Mouse (Mus musculus) retina, postnatal 7 days (tissue): ENCODE measurements around the gene Nat8f4.
"Not testable (repeated sequence)": the region's sequence is repeated elsewhere in the genome, so short reads cannot be mapped to it uniquely, and the experiment has no call there.

Source experiments
- DNase-seq: peaks from one replicate; pipeline ENCODE4 v3.0.0-alpha.2; 2012; ENCODE audit warnings: low read depth, low spot score

Gene Nat8f4

DNA sequence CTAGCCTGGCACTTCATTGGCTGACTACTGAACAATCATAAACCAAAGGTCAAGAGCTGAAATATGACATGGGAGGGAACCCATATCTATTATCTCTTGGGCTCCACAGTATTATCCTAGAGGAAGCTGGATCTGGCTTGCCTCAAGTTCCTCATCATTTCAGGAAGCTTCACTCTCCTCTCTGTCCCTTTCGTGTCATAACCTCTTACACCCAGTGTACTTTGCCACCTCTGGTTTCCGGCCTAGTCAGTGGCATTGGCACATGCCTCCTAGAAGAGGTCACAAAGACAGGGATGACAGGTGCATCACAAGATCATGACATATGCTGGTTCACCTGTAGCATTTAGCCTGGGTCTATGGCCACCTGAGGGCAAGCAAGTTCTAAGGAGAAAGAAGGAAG is 2.4 kb downstream of the Nat8f4 start:
- DNase-seq, result no peak

DNA sequence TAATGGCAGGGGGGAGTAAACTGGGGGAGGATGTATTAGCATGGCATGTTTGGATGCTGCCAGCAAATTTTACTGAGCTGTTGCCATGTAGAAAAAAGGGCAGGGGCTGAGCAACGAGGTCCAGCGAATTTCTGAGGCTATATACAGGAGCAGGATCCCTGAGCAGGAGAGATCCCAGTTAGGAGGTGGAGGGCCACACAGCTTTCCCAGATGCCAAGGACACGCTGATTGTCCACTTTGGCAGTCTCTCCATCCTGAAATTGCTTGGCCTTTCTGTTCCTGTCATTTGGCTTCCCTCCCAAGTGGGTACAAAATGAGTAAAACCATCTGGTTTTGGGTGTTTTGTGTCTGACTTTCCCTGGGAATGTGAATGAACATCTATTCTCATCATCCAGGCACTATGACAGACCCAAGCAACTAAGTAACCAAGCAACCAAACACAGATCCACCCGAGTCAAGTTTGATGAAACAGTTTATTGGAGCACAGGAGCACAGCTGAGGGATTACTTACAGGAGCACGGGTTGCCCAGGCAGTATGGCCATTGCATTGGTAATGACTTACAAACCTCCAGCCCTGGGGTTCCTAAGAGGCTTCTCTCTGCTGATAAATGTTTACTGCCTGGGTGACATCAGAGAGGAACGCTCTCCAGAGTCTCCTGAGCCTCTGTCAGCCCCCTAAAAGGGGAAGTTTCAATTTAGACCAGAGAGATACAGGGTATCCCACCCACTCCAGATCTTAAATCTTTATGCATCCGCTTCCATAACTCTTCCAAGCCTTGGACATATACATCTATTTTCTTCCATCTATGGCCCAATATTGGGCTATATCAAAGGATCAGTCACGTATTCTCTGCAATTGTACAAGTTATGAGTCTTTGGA is 5.8 kb downstream of the Nat8f4 start:
- DNase-seq, result not testable (repeated sequence)

DNA sequence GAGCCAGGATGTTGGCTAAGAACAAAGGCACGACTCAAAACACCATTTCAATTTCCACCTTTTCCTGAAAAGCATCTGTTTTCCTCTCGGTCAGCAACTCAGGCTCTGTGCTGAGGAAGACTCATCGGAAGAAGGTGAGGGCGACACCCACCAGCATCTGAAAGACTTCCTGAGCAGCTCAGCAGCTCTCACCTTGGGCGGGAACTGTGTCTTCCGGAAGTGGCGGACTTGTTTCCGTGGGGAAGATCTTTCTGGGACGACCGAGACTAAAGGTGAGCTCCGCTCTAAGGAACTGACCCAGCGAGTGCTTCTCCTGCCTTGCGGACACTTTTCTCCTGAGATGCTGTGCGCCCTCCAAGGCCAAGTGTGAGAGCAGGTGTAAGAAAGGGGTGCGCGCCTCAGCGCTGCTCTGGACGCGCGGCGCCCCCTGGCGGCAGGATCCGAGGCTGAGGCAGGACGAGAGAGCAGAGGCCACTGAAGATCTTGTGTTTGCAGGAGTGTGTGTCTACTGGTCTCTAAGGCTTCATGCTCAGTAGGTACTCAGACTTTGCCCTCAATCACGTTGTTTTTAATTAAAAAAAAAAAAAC is 9.5 kb downstream of the Nat8f4 start:
- DNase-seq, result not testable (repeated sequence)

DNA sequence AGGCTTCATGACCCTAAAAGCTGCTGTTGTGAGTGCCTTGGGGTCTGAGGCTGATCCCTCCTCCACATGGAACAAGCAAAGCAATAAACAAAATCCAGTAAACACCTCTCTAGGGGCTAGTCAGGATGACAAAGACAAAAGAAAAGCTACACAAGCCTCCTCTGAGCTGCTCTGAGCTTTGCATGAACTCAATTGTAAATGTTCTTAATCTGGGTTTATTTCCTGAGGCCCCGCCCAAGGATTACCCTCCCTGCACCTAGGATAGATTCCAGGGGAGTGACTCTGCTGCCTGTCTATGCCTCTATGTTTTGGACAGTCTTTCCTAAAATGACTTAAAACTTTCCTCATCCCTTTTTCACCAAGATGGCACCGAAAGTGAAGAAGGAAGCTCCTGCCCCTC is 15.7 kb downstream of the Nat8f4 start:
- no peak for DNase-seq

DNA sequence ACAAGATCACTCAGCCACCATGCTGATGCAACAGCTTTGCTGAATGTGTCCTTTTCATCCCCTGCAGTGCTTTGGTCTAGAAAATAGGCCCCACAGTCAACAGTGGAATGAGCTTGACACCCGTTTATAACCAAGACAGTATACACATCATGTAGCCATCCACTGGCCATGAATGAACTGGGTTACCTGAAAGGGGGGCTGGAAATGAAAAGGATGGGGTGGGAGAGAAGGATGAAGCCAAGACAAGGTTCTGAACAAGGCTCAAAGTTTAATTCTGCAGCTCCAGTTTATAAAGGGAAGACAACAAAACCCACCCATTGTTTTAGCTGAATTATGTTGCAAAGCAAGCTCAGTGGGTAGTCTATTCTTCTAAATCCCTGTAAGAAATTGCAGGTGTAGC is 20.4 kb downstream of the Nat8f4 start:
- no peak for DNase-seq

DNA sequence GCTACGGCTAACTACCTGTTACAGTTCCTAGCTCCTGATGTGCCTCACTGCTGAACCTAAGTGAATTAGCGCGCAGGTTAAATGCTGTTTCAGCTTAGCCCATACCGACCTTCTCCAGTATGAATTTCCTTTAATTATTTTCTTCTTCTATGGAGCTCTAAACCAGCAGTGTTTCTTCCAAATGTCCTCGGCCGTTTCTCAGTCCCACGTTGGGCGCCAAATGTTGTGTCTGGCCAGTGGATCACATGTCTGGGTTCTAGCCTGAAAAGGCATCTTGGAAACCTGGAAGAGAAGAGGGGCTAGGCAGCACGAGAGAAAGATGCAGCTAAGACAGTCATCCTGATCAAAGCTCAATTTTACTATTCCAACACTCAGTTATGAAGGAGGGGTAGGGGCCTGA is 21.4 kb downstream of the Nat8f4 start:
- DNase-seq, result not testable (repeated sequence)

DNA sequence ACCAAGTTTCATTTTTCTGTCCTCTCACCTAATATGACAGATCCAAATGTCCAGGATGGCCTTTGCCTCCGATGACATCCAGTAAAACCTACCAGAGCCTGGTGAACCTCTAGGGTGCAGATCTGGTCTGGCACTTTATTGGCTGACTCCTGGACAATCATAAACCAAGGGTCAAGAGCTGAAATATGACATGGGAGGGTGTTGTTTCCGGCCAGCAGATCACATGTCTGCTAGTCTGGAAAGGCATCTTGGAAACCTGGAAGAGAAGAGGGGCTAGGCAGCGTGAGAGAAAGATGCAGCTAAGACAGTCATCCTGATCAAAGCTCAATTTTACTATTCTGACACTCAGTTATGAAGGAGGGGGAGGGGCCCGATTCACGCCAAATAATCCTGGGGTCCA is 35.7 kb downstream of the Nat8f4 start, which contains the start of gene Nat8f2:
Gene Nat8f2 (minus strand): TSS at position 153 of the 400 bp plus-strand sequence.
- DNase-seq, result not testable (repeated sequence)

DNA sequence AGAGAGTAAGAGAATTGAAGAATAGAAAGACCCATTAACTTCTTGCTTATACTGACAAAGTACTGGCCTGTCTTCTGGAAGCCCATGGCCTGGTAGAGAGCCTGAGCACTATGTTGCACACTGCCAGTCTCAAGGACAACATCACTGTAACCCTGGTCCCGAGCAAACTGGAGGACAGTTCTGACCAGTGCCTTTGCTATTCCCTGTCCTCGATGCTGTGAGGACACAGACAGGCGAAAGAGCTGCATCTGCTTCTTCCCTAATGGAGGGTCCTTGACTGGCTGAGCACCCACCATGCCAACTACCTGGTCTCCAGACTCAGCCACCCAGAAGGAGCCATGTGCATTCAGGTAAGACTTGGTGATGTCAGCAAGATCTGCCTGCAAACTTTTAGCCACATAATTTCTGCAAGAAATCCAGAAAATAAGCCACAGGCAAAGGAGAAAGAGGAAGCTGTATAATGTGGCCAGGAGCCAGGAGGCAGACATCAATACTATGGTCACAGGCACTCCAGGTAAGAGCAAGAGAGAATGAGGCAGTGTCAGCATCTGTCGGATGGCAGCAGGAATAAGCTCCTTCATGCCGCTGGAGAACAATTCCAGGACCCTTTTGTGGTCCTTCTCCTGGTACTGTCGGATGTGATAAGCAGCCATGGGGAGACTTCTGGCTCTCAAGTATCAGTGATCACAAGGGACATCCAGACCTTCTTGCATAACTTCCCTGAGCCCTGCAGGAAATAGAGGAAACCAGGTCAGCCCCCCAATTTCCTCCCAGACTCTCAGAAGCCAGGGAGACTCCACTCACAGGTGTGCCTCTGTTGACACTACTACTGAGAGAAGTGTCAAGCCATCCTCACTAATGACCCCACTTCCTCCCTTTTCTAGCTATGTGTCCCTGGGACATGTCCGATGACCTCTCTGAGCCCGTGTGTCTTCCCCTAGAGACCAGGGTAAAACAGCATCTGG is 36.7 kb downstream of the Nat8f4 start:
- DNase-seq, result no peak

DNA sequence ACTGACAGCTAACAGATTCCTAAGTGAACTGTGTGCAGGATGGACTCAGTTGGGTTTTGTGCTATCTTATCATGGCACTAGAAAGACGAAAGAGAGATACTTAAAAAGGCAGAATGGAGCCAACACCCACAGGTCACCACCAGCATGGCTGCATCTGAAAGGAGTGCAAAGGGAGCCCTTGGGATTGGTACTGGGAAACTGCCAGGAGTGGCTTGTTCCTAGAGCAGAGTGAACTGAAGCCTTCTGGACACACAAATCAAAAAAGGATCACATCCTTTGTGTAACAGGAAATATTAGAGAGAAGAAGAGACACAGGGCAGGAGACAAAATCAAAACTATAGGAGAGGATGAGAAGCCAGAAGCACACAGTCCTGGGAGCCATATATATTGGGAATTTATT is 37.7 kb downstream of the Nat8f4 start:
- DNase-seq, result not testable (repeated sequence)

DNA sequence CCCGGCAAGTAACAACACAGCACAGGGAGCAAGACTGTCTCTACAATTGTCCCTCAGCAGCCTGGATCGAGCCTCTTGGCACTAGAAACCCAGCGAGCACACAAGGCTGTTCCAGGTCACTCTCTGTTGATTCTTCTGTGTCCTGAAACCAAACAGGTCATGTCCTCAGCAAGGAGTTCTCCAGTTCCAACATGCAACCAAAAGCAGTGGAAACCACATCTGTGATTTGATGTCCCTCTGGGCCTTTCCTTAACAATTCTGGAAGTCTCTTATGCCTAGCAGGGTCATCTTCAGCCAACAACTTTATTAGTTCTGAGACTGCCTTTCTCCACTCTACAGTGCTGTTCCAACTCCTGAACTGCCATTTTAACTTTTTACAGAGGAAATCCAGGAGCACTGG is 38.5 kb downstream of the Nat8f4 start:
- DNase-seq, result not testable (repeated sequence)

DNA sequence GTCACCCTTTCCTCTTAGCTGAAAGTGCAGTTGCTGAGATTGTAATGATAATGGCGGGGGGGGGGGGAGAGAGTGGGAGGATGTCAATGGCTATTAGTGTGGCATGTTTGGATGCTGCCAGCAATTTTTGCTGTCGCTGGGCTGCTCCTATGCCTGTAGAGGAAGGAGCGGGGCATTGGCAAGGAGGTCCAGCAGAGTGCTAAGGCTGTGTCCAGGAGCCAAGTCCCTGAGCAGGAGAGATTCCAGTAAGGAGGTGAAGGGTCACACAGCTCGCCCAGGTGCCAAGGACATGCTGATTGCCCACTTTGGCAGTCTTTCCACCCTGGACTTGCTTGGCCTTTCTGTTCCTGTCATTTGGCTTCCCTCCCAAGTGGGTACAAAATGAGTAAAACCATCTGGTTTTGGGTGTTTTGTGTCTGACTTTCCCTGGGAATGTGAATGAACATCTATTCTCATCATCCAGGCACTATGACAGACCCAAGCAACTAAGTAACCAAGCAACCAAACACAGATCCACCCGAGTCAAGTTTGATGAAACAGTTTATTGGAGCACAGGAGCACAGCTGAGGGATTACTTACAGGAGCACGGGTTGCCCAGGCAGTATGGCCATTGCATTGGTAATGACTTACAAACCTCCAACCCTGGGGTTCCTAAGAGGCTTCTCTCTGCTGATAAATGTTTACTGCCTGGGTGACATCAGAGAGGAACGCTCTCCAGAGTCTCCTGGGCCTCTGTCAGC is 39.6 kb downstream of the Nat8f4 start:
- not testable (repeated sequence) for DNase-seq

DNA sequence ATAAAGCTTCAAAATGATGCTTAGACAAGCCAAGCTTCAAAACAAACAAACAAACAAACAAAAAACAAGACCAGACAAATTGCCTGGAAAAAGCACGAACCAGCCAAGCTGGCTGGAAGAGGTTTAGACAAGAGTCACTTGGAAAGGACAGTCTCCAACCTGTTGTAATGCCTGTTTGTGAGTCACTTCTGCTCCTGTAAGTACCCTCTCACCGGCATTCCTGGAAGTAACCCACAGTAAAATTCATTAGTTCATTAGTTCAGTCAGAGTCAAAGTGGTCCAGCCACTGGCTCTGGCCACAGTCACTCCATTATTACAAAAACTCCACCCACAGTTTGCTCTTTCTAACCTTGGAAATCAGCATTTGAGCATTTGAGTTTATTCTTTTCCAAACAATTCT is 40.8 kb downstream of the Nat8f4 start:
- DNase-seq, result no peak

DNA sequence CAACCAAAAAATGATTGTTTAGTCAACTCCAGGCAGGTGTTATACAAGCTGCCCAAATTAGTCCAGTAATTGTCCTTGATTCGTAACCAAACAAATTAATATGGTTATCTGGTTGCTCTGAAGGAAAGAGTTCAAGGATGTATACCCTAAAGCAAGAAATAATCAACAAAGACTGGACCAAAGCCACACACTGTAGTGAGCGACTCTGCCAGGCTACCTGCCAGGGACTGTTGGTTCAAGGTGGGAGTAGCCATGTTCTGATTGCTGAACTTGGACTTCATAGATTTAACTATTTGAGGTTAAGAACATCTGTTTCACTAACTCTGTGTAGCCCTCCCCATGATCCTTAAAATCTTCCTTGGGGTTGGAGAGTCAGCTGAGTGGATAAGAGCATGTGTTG is 41.5 kb downstream of the Nat8f4 start:
- no peak for DNase-seq

DNA sequence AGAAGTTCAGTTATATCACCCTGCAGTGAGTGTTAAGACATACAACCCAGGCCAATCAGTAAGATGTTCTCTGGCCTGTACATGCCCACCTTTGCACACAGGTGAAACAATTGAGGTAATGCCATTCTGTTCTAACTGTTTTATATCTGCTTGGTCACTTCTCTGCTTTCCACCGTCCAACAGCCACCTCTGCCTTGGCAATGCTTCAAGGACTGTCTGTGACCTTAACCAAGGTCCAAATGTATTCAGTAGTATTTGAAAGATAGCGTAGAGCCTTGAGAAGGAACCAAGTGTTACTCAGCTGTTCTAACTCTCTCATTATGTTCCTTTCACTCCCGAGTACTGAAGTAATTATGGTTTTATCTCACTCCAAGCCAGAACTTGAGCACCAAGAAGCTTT is 42.1 kb downstream of the Nat8f4 start:
- DNase-seq, result no peak

DNA sequence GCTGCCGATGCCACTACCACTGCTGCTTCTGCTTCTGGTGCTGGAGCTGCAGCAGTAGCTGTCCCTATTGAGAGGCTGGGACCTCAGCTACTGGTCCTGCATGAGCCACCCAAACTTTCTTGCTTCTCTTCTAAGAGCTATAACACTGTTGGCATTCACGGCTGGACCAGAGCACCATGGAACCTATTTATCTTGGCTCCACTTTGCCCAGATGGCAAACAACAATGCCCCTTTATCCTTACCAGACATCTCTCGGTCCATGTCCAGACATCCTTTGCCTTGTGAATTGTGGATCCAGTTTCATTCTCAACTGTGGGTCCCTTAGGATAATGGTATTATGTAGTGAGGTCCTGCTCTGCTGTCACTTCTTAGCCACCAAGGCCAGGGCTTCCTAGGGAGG is 43.4 kb downstream of the Nat8f4 start:
- DNase-seq, result no peak

DNA sequence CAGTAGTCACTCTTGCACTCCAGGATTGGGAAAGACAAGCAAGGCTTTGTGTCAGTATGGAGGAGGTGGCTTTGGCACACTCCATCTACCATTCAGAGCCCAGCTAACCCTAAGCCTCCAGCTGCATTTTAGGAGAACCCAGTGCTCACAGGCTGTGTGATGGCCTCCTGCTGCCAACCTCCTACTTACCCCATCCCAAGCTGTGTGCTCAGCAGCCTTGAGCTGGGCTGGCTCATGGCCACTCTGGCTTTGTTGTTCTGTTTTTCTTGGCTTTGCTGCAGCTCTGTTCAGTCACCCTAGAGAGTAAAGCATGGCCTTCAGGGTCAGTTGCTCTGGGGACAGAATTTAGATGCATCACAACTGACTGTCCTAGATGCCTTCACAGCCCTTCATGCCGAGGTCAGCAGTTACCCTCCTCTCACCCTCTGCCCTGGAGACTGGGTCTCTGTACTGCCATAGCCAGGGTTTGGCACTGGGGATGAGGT is 48.4 kb downstream of the Nat8f4 start:
- no peak for DNase-seq

DNA sequence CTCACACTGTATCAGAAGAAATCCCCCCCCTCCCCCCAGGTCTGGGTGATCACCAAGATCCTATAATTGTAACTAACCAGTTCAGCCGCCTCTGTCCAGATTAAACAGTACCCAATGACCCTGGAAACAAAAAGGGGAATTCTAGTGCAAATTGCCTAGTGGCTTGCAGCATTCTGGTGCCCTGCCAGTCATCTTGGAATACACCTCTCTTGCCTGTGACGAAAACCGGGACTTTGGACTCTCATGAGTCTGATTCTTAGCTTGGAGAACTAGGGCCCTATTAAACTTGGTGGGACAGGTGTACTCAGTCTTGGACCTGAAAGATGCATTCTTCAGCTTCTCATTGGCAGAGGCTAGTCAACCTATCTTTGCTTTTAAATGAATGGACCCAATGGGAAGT is 51.2 kb downstream of the Nat8f4 start:
- DNase-seq, result no peak

DNA sequence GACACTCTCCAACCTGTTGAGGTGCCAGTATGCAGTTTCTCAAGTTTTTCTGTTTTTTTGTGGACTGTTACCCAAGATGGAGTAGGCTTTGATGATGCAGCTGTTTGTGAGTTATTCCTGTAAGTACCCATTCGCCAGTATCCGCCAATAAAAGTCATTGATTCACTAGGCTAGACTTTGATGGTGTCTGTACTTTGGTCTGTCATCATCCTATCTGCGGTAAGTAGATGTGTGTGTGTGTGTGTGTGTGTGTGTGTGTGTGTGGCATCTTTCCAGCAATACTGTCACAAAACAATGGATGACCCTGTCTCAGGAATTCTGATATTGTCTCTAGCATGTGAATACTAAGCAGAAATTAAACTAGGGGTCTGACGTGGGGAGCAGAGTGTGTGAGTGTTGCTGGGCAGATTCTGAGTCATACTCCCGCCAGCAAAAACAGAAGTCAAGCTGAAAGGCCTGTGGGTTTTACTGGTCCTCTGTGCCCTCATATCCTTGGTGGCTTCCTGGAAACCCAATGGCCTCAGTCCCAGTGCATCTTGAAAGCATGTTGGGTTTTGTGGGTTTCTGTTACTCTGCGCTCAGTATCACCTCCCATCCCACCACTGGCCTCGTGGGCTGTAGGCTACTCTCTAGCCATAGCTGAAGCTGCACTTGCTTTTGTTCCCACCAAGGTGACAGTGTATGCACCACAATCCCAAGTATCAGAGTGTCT is 53.5 kb downstream of the Nat8f4 start:
- DNase-seq, result no peak

DNA sequence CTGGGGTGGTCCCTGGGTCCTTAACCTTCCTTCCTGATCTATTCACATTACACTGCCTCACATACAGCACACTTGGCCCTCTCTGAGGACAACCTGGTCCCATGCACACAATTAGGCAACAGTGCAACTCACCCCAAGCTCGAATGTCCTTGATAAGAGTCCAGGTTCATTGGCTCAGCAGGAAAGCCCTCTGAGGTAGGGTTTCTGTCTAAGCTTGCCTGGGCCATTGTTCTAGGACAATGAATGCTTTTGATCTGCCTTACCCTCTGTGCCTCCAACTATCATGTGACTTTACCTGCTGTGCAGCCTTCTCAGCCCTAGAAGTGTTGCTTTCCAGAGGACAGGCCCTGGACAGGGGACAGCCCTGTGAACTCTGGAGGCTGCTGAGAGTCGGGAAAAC is 55.4 kb downstream of the Nat8f4 start:
- DNase-seq, result no peak
